8 mouse cellular contexts compared by ENCODE assay signal in genomic region chr11:121017703-121018102, GRCm38 (mm10). TPM values are rescaled to one million over a fixed set of nuclear protein-coding genes. Genes with fewer than 3 reads are reported as not detected.
A peak's percentile ranks its signal among the peaks of the same experiment; 100 is the strongest.
DNase-seq lines count a peak whose midpoint lies in the region; ATAC-seq and TF ChIP-seq lines count a peak whose summit lies in the region.

No protein-coding gene starts in this region.

- H3K4me1 ChIP-seq in hindbrain, embryonic 16.5 days (ENCODE audit: control insufficient read depth, insufficient read depth, low read depth, low read length), result no peaks in the 10 kb centered on the region

- H3K27me3 ChIP-seq in hindbrain, embryonic 16.5 days (replicated peaks; ENCODE audit: control insufficient read depth, insufficient read depth, low read length), result no peaks in the 10 kb centered on the region

- peak; percentile 33 for DNase-seq in WW6 (ENCODE audit: low read depth, low spot score)
- DNase-seq in cerebellum, adult 9-11 months, result peak; percentile 51
- peak; percentile 32 to 38 for DNase-seq in frontal cortex, postnatal 14 days (ENCODE audit: low spot score in 2 of 2)
- peak; percentile 49 to 58 for DNase-seq in left cerebral cortex, adult 2 months (ENCODE audit: extremely low spot score in 1 of 2, low spot score in 2 of 2)
- DNase-seq in right cerebral cortex, postnatal 10 days (ENCODE audit: low spot score in 2 of 2), result peak; percentile 68 to 80

- ATAC-seq in hindbrain, embryonic 16.5 days, result peak; percentile 84
- peak; percentile 72 for ATAC-seq in megakaryocyte, adult 5-6 weeks (ENCODE audit: poor library complexity, severe bottlenecking)
- ATAC-seq in activated CD4-positive, CD25-positive, alpha-beta regulatory T cell, adult 4 months, result no peak

- no peak overlapping the region for H3K9ac ChIP-seq in hindbrain, embryonic 16.5 days (ENCODE audit: low read depth, low read length)

- H3K4me3 ChIP-seq in hindbrain, embryonic 16.5 days (ENCODE audit: low read length), result no peak overlapping the region
- no peak overlapping the region for H3K4me3 ChIP-seq in left cerebral cortex, adult 2 months

- peak; percentile 82 for TF ChIP-seq CTCF in left cerebral cortex, adult 2 months (IDR thresholded peaks at IDR 0.05)

- no peak overlapping the region for H3K4me2 ChIP-seq in hindbrain, embryonic 16.5 days (ENCODE audit: low read length)

- no peaks in the 10 kb centered on the region for H3K9me3 ChIP-seq in hindbrain, embryonic 16.5 days (ENCODE audit: control insufficient read depth, low read length)

- H3K27ac ChIP-seq in hindbrain, embryonic 16.5 days (ENCODE audit: low read depth, low read length), result no peak overlapping the region
- H3K27ac ChIP-seq in left cerebral cortex, adult 2 months, result no peak overlapping the region

- no peaks in the 10 kb centered on the region for H3K36me3 ChIP-seq in hindbrain, embryonic 16.5 days (ENCODE audit: control insufficient read depth, insufficient read depth, low read length)

- 39% methylated on average over 3 of the region's 3 CpGs for WGBS in hindbrain, embryonic 16.5 days

- intact Hi-C loops in left cerebral cortex, adult 2 months (cut with DNase I), result loop anchor here (1.0 kb wide), 1 partner anchor 24 kb away; no protein-coding TSS in a partner anchor

RNA-seq across cellular contexts. Expression of gene Cd7, which starts 21.5 kb away (rescaled TPM):
- 0.29 TPM in 1 of 2 replicates, not detected in the other for polyA plus RNA-seq in hindbrain, embryonic 16.5 days (2015; fragmentation: Nextera tagmentation; extraction: Ambion mirVana)
- total RNA-seq in left cerebral cortex, adult 2 months (2021), result 1 to 10 TPM; 2.2 to 3.0 TPM
- total RNA-seq in megakaryocyte, adult 5-6 weeks (2015), result 52.3 and 53.9 TPM in 2 replicates
- 14.8 and 17.3 TPM in 2 replicates for total RNA-seq in megakaryocyte, adult 5-6 weeks (2017)
- polyA plus RNA-seq in activated CD4-positive, CD25-positive, alpha-beta regulatory T cell, adult 4 months (2017; shearing (Covaris generic)), result 100 to 1,000 TPM in 1 of 2 experiments, 10 to 100 TPM in 1; 84.3 to 121 TPM

RNA-seq across cellular contexts. Expression of gene Csnk1d, which starts 26.6 kb away (rescaled TPM):
- polyA plus RNA-seq in hindbrain, embryonic 16.5 days (2015; fragmentation: Nextera tagmentation; extraction: Ambion mirVana), result 124 and 141 TPM in 2 replicates
- 100 to 1,000 TPM; 126 to 132 TPM for total RNA-seq in left cerebral cortex, adult 2 months (2021)
- total RNA-seq in megakaryocyte, adult 5-6 weeks (2015), result 56.0 and 64.8 TPM in 2 replicates
- 67.8 and 69.7 TPM in 2 replicates for total RNA-seq in megakaryocyte, adult 5-6 weeks (2017)
- 10 to 100 TPM; 57.0 to 62.6 TPM for polyA plus RNA-seq in activated CD4-positive, CD25-positive, alpha-beta regulatory T cell, adult 4 months (2017; shearing (Covaris generic))

RNA-seq across cellular contexts. Expression of gene Sectm1b, which starts 45.7 kb away (rescaled TPM):
- not detected in 2 replicates for polyA plus RNA-seq in hindbrain, embryonic 16.5 days (2015; fragmentation: Nextera tagmentation; extraction: Ambion mirVana)
- total RNA-seq in left cerebral cortex, adult 2 months (2021), result not detected
- total RNA-seq in megakaryocyte, adult 5-6 weeks (2015), result not detected in 2 replicates
- total RNA-seq in megakaryocyte, adult 5-6 weeks (2017), result not detected in 2 replicates
- not detected for polyA plus RNA-seq in activated CD4-positive, CD25-positive, alpha-beta regulatory T cell, adult 4 months (2017; shearing (Covaris generic))
